ENCODE assay signal across 9 mouse cellular contexts in genomic region chr1:172311921-172312767, GRCm38 (mm10). TPM values are rescaled to one million over a fixed set of nuclear protein-coding genes. Genes with fewer than 3 reads are reported as not detected.
DNase-seq lines count a peak whose midpoint lies in the region; ATAC-seq and TF ChIP-seq lines count a peak whose summit lies in the region.
"Had no signal": no experiment of that assay in that cellular context is flagged by ENCODE, and none has a peak within 500 bp of the region (broad histone marks: within the 10 kb centered on the region; RNA-seq: fewer than 3 reads in every experiment).

No protein-coding gene starts in this region.

- no peak for TF ChIP-seq RAD21 in CH12.LX (IDR thresholded peaks at IDR 0.05; ENCODE audit: low read depth, low read length)

- peak overlapping the region; percentile 69 to 85 (median 70) for H3K4me3 ChIP-seq in CH12.LX (replicated peaks in 1 of 3; ENCODE audit: low read depth in 2 of 3, low read length in 2 of 3, poor library complexity in 1 of 3)
- peak overlapping the region; percentile 61 to 70 for H3K4me3 ChIP-seq in heart, embryonic 14.5 days (ENCODE audit: control insufficient read depth in 1 of 2, insufficient read depth in 1 of 2, low read depth in 1 of 2, low read length in 2 of 2)
- H3K4me3 ChIP-seq in lung, embryonic 14.5 days (ENCODE audit: low read depth, low read length), result peak overlapping the region; percentile 63

- no peaks in the 10 kb centered on the region for H3K27me3 ChIP-seq in CH12.LX (replicated peaks)
- no peaks in the 10 kb centered on the region for H3K27me3 ChIP-seq in heart, embryonic 14.5 days (ENCODE audit: control insufficient read depth, insufficient read depth, low read length)
- H3K27me3 ChIP-seq in lung, embryonic 14.5 days (ENCODE audit: insufficient read depth, low read length), result no peaks in the 10 kb centered on the region

- peaks cover 11 to 73% of the 10 kb centered on the region in 2 experiments; a peak in 3 of 4 replicates for H3K4me1 ChIP-seq in CH12.LX (ENCODE audit: control insufficient read depth in 1 of 2, insufficient read depth in 2 of 2)
- peaks cover 13% of the 10 kb centered on the region in 2 experiments for H3K4me1 ChIP-seq in heart, embryonic 14.5 days (ENCODE audit: control insufficient read depth in 2 of 2, insufficient read depth in 2 of 2, low read length in 2 of 2)
- H3K4me1 ChIP-seq in lung, embryonic 14.5 days (ENCODE audit: insufficient read depth), result peaks cover 8% of the 10 kb centered on the region

- peak overlapping the region; percentile 90 for H3K4me2 ChIP-seq in CH12.LX (ENCODE audit: insufficient read depth, low read depth, poor library complexity, severe bottlenecking)
- peak overlapping the region; percentile 70 for H3K4me2 ChIP-seq in heart, embryonic 14.5 days (ENCODE audit: low read length)
- peak overlapping the region; percentile 97 for H3K4me2 ChIP-seq in lung, embryonic 14.5 days

- in situ Hi-C loops in CH12.LX (cut with MboI; ENCODE audit: low pct_ligation_motif_present, low pct_unique_long_range_greater_than_20kb, low sequenced_read_pairs), result loop anchor here (5.0 to 25.0 kb wide), 3 partner anchors 165 to 500 kb away; partner anchors contain the start of genes Dcaf8 and Vangl2

- peak overlapping the region; percentile 60 for H3K9ac ChIP-seq in CH12.LX (ENCODE audit: insufficient read depth, low read depth)
- peak overlapping the region; percentile 78 for H3K9ac ChIP-seq in heart, embryonic 14.5 days (ENCODE audit: low read length)
- H3K9ac ChIP-seq in lung, embryonic 14.5 days, result peak overlapping the region; percentile 64

- TF ChIP-seq EP300 in CH12.LX (IDR thresholded peaks at IDR 0.05; ENCODE audit: low read length), result no peak

- no peaks in the 10 kb centered on the region for H3K9me3 ChIP-seq in CH12.LX (replicated peaks; ENCODE audit: low read length)
- H3K9me3 ChIP-seq in heart, embryonic 14.5 days (ENCODE audit: control insufficient read depth, low read length), result no peaks in the 10 kb centered on the region
- H3K9me3 ChIP-seq in lung, embryonic 14.5 days (ENCODE audit: low read depth, low read length), result no peaks in the 10 kb centered on the region

- peaks cover 0 to 12% of the 10 kb centered on the region in 2 experiments for H3K36me3 ChIP-seq in CH12.LX (replicated peaks in 1 of 2; ENCODE audit: control insufficient read depth in 1 of 2, insufficient read depth in 1 of 2, low read length in 1 of 2)
- no peaks in the 10 kb centered on the region for H3K36me3 ChIP-seq in heart, embryonic 14.5 days (ENCODE audit: control insufficient read depth, insufficient read depth, low read length)
- peaks cover under 1% of the 10 kb centered on the region; the same call in 1 of the 2 replicates for H3K36me3 ChIP-seq in lung, embryonic 14.5 days (ENCODE audit: insufficient read depth)

- TF ChIP-seq POLR2A in CH12.LX (IDR thresholded peaks at IDR 0.05; ENCODE audit: low read depth, low read length), result peak; percentile 63

- peak overlapping the region; percentile 37 for H3K27ac ChIP-seq in CH12.LX (ENCODE audit: insufficient read depth, low read depth)
- peak overlapping the region; percentile 77 to 82 for H3K27ac ChIP-seq in heart, embryonic 14.5 days (replicated peaks in 1 of 2; ENCODE audit: control insufficient read depth in 1 of 2, insufficient read depth in 1 of 2, low read depth in 2 of 2, low read length in 2 of 2)
- peak overlapping the region; percentile 94 for H3K27ac ChIP-seq in lung, embryonic 14.5 days (ENCODE audit: low read depth)

- dilution Hi-C loops in CH12.LX (cut with MboI; ENCODE audit: extremely low pct_ligation_motif_present, extremely low pct_unique_long_range_greater_than_20kb, low sequenced_read_pairs), result no loop called here

- TF ChIP-seq CTCF in CH12.LX (conservative IDR thresholded peaks at IDR 0.05 in 1 of 2, IDR thresholded peaks at IDR 0.05 in 1 of 2; ENCODE audit: low read depth in 2 of 2, low read length in 2 of 2), result no peak
- no peak for TF ChIP-seq CTCF in lung, embryonic 14.5 days (IDR thresholded peaks at IDR 0.05; ENCODE audit: low read depth)

- ATAC-seq in erythroblast, adult 5-6 weeks (replicated peaks; ENCODE audit: low FRiP score, poor library complexity, severe bottlenecking), result peak; percentile 79
- ATAC-seq in heart, embryonic 14.5 days (ENCODE audit: insufficient number of reproducible peaks, insufficient read depth, low FRiP score, low read depth), result peak; percentile 81
- peak; percentile 75 for ATAC-seq in lung, embryonic 14.5 days (ENCODE audit: insufficient read depth)
- ATAC-seq in neutrophil, adult 5-6 weeks (ENCODE audit: extremely low read depth, insufficient number of reproducible peaks, low FRiP score, poor library complexity, severe bottlenecking), result peak; percentile 39

- H3K79me2 ChIP-seq in CH12.LX (replicated peaks; ENCODE audit: control insufficient read depth, extremely low read depth, insufficient read depth, poor library complexity, severe bottlenecking), result no peaks in the 10 kb centered on the region

- 0% methylated on average over 46 of the region's 55 CpGs for WGBS in heart, embryonic 14.5 days
- under 1% methylated on average over 53 of the region's 55 CpGs for WGBS in lung, embryonic 14.5 days

- DNase-seq in CH12.LX (ENCODE audit: extremely low read depth), result peak; percentile 83
- peak; percentile 66 for DNase-seq in brain, embryonic 18.5 days (ENCODE audit: low read depth, low spot score)
- peak; percentile 96 for DNase-seq in kidney, postnatal 10 days
- peak; percentile 89 for DNase-seq in lung, embryonic 14.5 days
- DNase-seq in thymus, adult 18-20 months, result peak; percentile 90 to 93

TF ChIP-seq in CH12.LX, 34 proteins besides CTCF, POLR2A, EP300 and RAD21:
- TF ChIP-seq ZMIZ1 (IDR thresholded peaks at IDR 0.05; ENCODE audit: low read depth, low read length), result peak; percentile 63; the same call in 1 of the 2 replicates
- TF ChIP-seq SIN3A (IDR thresholded peaks at IDR 0.05; ENCODE audit: low read length), result peak; percentile 56; the same call in 1 of the 2 replicates
- TF ChIP-seq KAT2A (IDR thresholded peaks at IDR 0.05; ENCODE audit: insufficient replicate concordance, low read length), result no peak
- peak; percentile 45; the same call in 1 of the 2 replicates for TF ChIP-seq NELFE (IDR thresholded peaks at IDR 0.05; ENCODE audit: low read depth, low read length)
- TF ChIP-seq TCF12 (IDR thresholded peaks at IDR 0.05; ENCODE audit: low read depth, low read length), result peak; percentile 40
- TF ChIP-seq NRF1 (IDR thresholded peaks at IDR 0.05; ENCODE audit: low read depth, low read length), result peak; percentile 54

RNA-seq across cellular contexts. Expression of gene Atp1a2, which starts 14.3 kb away (rescaled TPM):
- total RNA-seq in CH12.LX (2012; rRNA removed) (0.13 and 0.21 TPM in 2 replicates), CH12.LX (2014; rRNA removed) (0.03 and 0.07 TPM in 2 replicates)
- polyA plus RNA-seq in CH12.LX (2012; ENCODE audit: insufficient read length, low read depth), result 0.23 and 0.33 TPM in 2 replicates
- total RNA-seq in erythroblast, adult 5-6 weeks (2015; ENCODE audit: low replicate concordance), result not detected in 2 replicates
- total RNA-seq in erythroblast, adult 5-6 weeks (2017; ENCODE audit: low replicate concordance), result not detected in 2 replicates
- polyA plus RNA-seq in heart, embryonic 14.5 days (2014; fragmentation: Nextera tagmentation; extraction: Ambion mirVana), result 5.3 and 7.3 TPM in 2 replicates
- 1.3 and 1.4 TPM in 2 replicates for polyA plus RNA-seq in lung, embryonic 14.5 days (2014; fragmentation: Nextera tagmentation; extraction: Ambion mirVana)
- not detected in 2 replicates for total RNA-seq in neutrophil, adult 5-6 weeks (2017)

RNA-seq across cellular contexts. Expression of gene Kcnj9, which starts 17.0 kb away (rescaled TPM):
- total RNA-seq in CH12.LX (2012; rRNA removed) (0.04 TPM in 1 of 2 replicates, not detected in the other), CH12.LX (2014; rRNA removed) (not detected in 2 replicates)
- polyA plus RNA-seq in CH12.LX (2012; ENCODE audit: insufficient read length, low read depth), result 0.07 and 0.10 TPM in 2 replicates
- not detected in 2 replicates for total RNA-seq in erythroblast, adult 5-6 weeks (2015; ENCODE audit: low replicate concordance)
- 2.1 TPM in 1 of 2 replicates, not detected in the other for total RNA-seq in erythroblast, adult 5-6 weeks (2017; ENCODE audit: low replicate concordance)
- not detected in 2 replicates for polyA plus RNA-seq in heart, embryonic 14.5 days (2014; fragmentation: Nextera tagmentation; extraction: Ambion mirVana)
- polyA plus RNA-seq in lung, embryonic 14.5 days (2014; fragmentation: Nextera tagmentation; extraction: Ambion mirVana), result 0.04 TPM in 1 of 2 replicates, not detected in the other
- not detected in 2 replicates for total RNA-seq in neutrophil, adult 5-6 weeks (2017)

RNA-seq across cellular contexts. Expression of gene Kcnj10, which starts 28.9 kb away (rescaled TPM):
- total RNA-seq in CH12.LX (2012; rRNA removed) (0.08 and 0.13 TPM in 2 replicates), CH12.LX (2014; rRNA removed) (not detected in 2 replicates)
- polyA plus RNA-seq in CH12.LX (2012; ENCODE audit: insufficient read length, low read depth), result 0.06 TPM in 1 of 2 replicates, not detected in the other
- total RNA-seq in erythroblast, adult 5-6 weeks (2015; ENCODE audit: low replicate concordance), result 5.6 and 11.7 TPM in 2 replicates
- 0.85 and 2.8 TPM in 2 replicates for total RNA-seq in erythroblast, adult 5-6 weeks (2017; ENCODE audit: low replicate concordance)
- polyA plus RNA-seq in heart, embryonic 14.5 days (2014; fragmentation: Nextera tagmentation; extraction: Ambion mirVana), result not detected in 2 replicates
- 0.18 and 0.24 TPM in 2 replicates for polyA plus RNA-seq in lung, embryonic 14.5 days (2014; fragmentation: Nextera tagmentation; extraction: Ambion mirVana)
- not detected in 2 replicates for total RNA-seq in neutrophil, adult 5-6 weeks (2017)

RNA-seq across cellular contexts. Expression of gene Igsf8, which starts 50.7 kb away (rescaled TPM):
- 29.3 and 37.0 TPM in 2 replicates for total RNA-seq in CH12.LX (2012; rRNA removed)
- total RNA-seq in CH12.LX (2014; rRNA removed), result 7.4 and 8.3 TPM in 2 replicates
- polyA plus RNA-seq in CH12.LX (2012; ENCODE audit: insufficient read length, low read depth), result 22.1 and 25.9 TPM in 2 replicates
- total RNA-seq in erythroblast, adult 5-6 weeks (2015; ENCODE audit: low replicate concordance), result 1.3 and 6.7 TPM in 2 replicates
- total RNA-seq in erythroblast, adult 5-6 weeks (2017; ENCODE audit: low replicate concordance), result 2.0 and 3.1 TPM in 2 replicates
- 20.7 and 24.7 TPM in 2 replicates for polyA plus RNA-seq in heart, embryonic 14.5 days (2014; fragmentation: Nextera tagmentation; extraction: Ambion mirVana)
- polyA plus RNA-seq in lung, embryonic 14.5 days (2014; fragmentation: Nextera tagmentation; extraction: Ambion mirVana), result 38.6 and 47.8 TPM in 2 replicates
- 9.0 and 10.1 TPM in 2 replicates for total RNA-seq in neutrophil, adult 5-6 weeks (2017)

RNA-seq across cellular contexts. Expression of gene Atp1a4, which starts 53.9 kb away (rescaled TPM):
- not detected in 2 replicates for total RNA-seq in CH12.LX (2012; rRNA removed)
- total RNA-seq in CH12.LX (2014; rRNA removed), result not detected in 2 replicates
- polyA plus RNA-seq in CH12.LX (2012; ENCODE audit: insufficient read length, low read depth), result 0.07 TPM in 1 of 2 replicates, not detected in the other
- not detected in 2 replicates for total RNA-seq in erythroblast, adult 5-6 weeks (2015; ENCODE audit: low replicate concordance)
- total RNA-seq in erythroblast, adult 5-6 weeks (2017; ENCODE audit: low replicate concordance), result not detected in 2 replicates
- 0.23 and 0.26 TPM in 2 replicates for polyA plus RNA-seq in heart, embryonic 14.5 days (2014; fragmentation: Nextera tagmentation; extraction: Ambion mirVana)
- not detected in 2 replicates for polyA plus RNA-seq in lung, embryonic 14.5 days (2014; fragmentation: Nextera tagmentation; extraction: Ambion mirVana)
- not detected in 2 replicates for total RNA-seq in neutrophil, adult 5-6 weeks (2017)
- total RNA-seq: layer of hippocampus, adult 8-10 months had no signal

Comparison
In these comparisons a context has a peak if more than half of its experiments do, and no peak if none do; other contexts are left out.
1. Peak in every context shown above with its lines: DNase-seq, ATAC-seq, H3K4me3 ChIP-seq and H3K27ac ChIP-seq.
2. H3K27ac ChIP-seq: peak in every context shown above with its lines; median percentile 94 in lung, embryonic 14.5 days; 80 in heart, embryonic 14.5 days; 37 in CH12.LX.